ENCODE assay signal across 9 mouse cellular contexts in genomic region chr14:48131576-48131922, GRCm38 (mm10). TPM values are rescaled to one million over a fixed set of nuclear protein-coding genes. Genes with fewer than 3 reads are reported as not detected.
DNase-seq lines count a peak whose midpoint lies in the region; ATAC-seq and TF ChIP-seq lines count a peak whose summit lies in the region.
"Had no signal": no experiment of that assay in that cellular context is flagged by ENCODE, and none has a peak within 500 bp of the region (broad histone marks: within the 10 kb centered on the region; RNA-seq: fewer than 3 reads in every experiment).

No protein-coding gene starts in this region.

- no peak overlapping the region for H3K9ac ChIP-seq in intestine, postnatal 0 days (ENCODE audit: low read depth, low read length)
- H3K9ac ChIP-seq in intestine, embryonic 15.5 days, result no peak overlapping the region
- H3K9ac ChIP-seq in hindbrain, embryonic 15.5 days, result no peak overlapping the region
- H3K9ac ChIP-seq in lung, embryonic 16.5 days (ENCODE audit: low read length), result peak overlapping the region; percentile 25

- no peaks in the 10 kb centered on the region for H3K9me3 ChIP-seq in intestine, postnatal 0 days (ENCODE audit: control insufficient read depth)
- H3K9me3 ChIP-seq in intestine, embryonic 15.5 days, result no peaks in the 10 kb centered on the region
- H3K9me3 ChIP-seq in hindbrain, embryonic 15.5 days, result no peaks in the 10 kb centered on the region
- no peaks in the 10 kb centered on the region for H3K9me3 ChIP-seq in lung, embryonic 16.5 days (ENCODE audit: control insufficient read depth, low read length)
- H3K9me3 ChIP-seq: G1E had no signal

- ATAC-seq in intestine, postnatal 0 days, result 0 out of 2 replicates have a peak, but pooled peaks have one; percentile 25
- ATAC-seq in intestine, embryonic 15.5 days, result no peak
- ATAC-seq in hindbrain, embryonic 15.5 days (ENCODE audit: low FRiP score, low read depth), result no peak
- ATAC-seq in lung, embryonic 16.5 days (ENCODE audit: low read depth), result peak; percentile 62

- no peak overlapping the region for H3K27ac ChIP-seq in intestine, postnatal 0 days (ENCODE audit: low read depth, low read length)
- no peak overlapping the region for H3K27ac ChIP-seq in intestine, embryonic 15.5 days
- H3K27ac ChIP-seq in bone marrow macrophage, adult 2 months (ENCODE audit: insufficient read depth, low read depth, low read length), result peak overlapping the region; percentile 97
- peak overlapping the region; percentile 17 for H3K27ac ChIP-seq in hindbrain, embryonic 15.5 days (replicated peaks)
- peak overlapping the region; percentile 40 for H3K27ac ChIP-seq in lung, embryonic 16.5 days (ENCODE audit: low read length)

- no peaks in the 10 kb centered on the region for H3K36me3 ChIP-seq in intestine, postnatal 0 days (ENCODE audit: control insufficient read depth, insufficient read depth)
- no peaks in the 10 kb centered on the region for H3K36me3 ChIP-seq in intestine, embryonic 15.5 days
- no peaks in the 10 kb centered on the region for H3K36me3 ChIP-seq in hindbrain, embryonic 15.5 days
- no peaks in the 10 kb centered on the region for H3K36me3 ChIP-seq in lung, embryonic 16.5 days (ENCODE audit: control insufficient read depth, insufficient read depth, low read length)
- H3K36me3 ChIP-seq: G1E had no signal

- no peak for TF ChIP-seq POLR2A in bone marrow macrophage, adult 2 months (IDR thresholded peaks at IDR 0.05; ENCODE audit: borderline replicate concordance, low read depth, low read length)

- H3K4me1 ChIP-seq in intestine, postnatal 0 days (replicated peaks; ENCODE audit: control insufficient read depth, insufficient read depth, low read length), result peaks cover 10% of the 10 kb centered on the region
- H3K4me1 ChIP-seq in intestine, embryonic 15.5 days (replicated peaks), result peaks cover 40% of the 10 kb centered on the region
- H3K4me1 ChIP-seq in bone marrow macrophage, adult 2 months (ENCODE audit: control insufficient read depth, insufficient read depth, low read length), result peaks cover 57% of the 10 kb centered on the region
- peaks cover 76% of the 10 kb centered on the region for H3K4me1 ChIP-seq in hindbrain, embryonic 15.5 days (replicated peaks)
- peaks cover 56% of the 10 kb centered on the region for H3K4me1 ChIP-seq in lung, embryonic 16.5 days (replicated peaks; ENCODE audit: control insufficient read depth, insufficient read depth, low read length)

- no peak for TF ChIP-seq CTCF in intestine, postnatal 0 days (IDR thresholded peaks at IDR 0.05; ENCODE audit: low read depth)
- no peak for TF ChIP-seq CTCF in bone marrow macrophage, adult 2 months (IDR thresholded peaks at IDR 0.05; ENCODE audit: low read depth, low read length)

- WGBS in intestine, postnatal 0 days, result 77% methylated on average over 4 of the region's 4 CpGs
- WGBS in intestine, embryonic 15.5 days, result 83% methylated on average over 4 of the region's 4 CpGs
- WGBS in hindbrain, embryonic 15.5 days, result 67% methylated on average over 4 of the region's 4 CpGs
- WGBS in lung, embryonic 16.5 days, result 42% methylated on average over 4 of the region's 4 CpGs

- no peaks in the 10 kb centered on the region for H3K27me3 ChIP-seq in intestine, postnatal 0 days (replicated peaks; ENCODE audit: control insufficient read depth, insufficient read depth, low read length)
- H3K27me3 ChIP-seq in intestine, embryonic 15.5 days (replicated peaks), result no peaks in the 10 kb centered on the region
- H3K27me3 ChIP-seq in hindbrain, embryonic 15.5 days, result no peaks in the 10 kb centered on the region
- no peaks in the 10 kb centered on the region for H3K27me3 ChIP-seq in lung, embryonic 16.5 days (ENCODE audit: control insufficient read depth, insufficient read depth, low read depth, low read length)

- H3K4me3 ChIP-seq in intestine, postnatal 0 days (ENCODE audit: low read depth, low read length), result no peak overlapping the region
- H3K4me3 ChIP-seq in intestine, embryonic 15.5 days (replicated peaks), result no peak overlapping the region
- H3K4me3 ChIP-seq in bone marrow macrophage, adult 2 months (ENCODE audit: insufficient read depth, low read length), result peak overlapping the region; percentile 27
- H3K4me3 ChIP-seq in hindbrain, embryonic 15.5 days, result no peak overlapping the region
- no peak overlapping the region for H3K4me3 ChIP-seq in lung, embryonic 16.5 days (ENCODE audit: low read length)

- H3K4me2 ChIP-seq in intestine, postnatal 0 days (replicated peaks; ENCODE audit: low read depth), result no peak overlapping the region
- no peak overlapping the region for H3K4me2 ChIP-seq in intestine, embryonic 15.5 days (replicated peaks)
- no peak overlapping the region for H3K4me2 ChIP-seq in hindbrain, embryonic 15.5 days
- peak overlapping the region; percentile 13; the same call in 1 of the 2 replicates for H3K4me2 ChIP-seq in lung, embryonic 16.5 days (ENCODE audit: low read depth, low read length)

- DNase-seq in right cerebral cortex, adult 18-20 months, result no peak
- no peak for DNase-seq in spleen, postnatal 10 days (ENCODE audit: low spot score in 2 of 2)
- DNase-seq in cerebellum, adult 8-10 months, result no peak

RNA-seq across cellular contexts. Expression of gene Peli2, which starts 10.9 kb away (rescaled TPM):
- 2.0 and 2.1 TPM in 2 replicates for polyA plus RNA-seq in intestine, postnatal 0 days (2015; fragmentation: Nextera tagmentation; extraction: Ambion mirVana)
- polyA plus RNA-seq in intestine, embryonic 15.5 days (2015; fragmentation: Nextera tagmentation; extraction: Ambion mirVana), result 4.9 and 5.3 TPM in 2 replicates
- polyA plus RNA-seq in bone marrow macrophage, adult 2 months (2012; ENCODE audit: insufficient read depth, insufficient read length, missing spikeins), result 24.3 and 26.3 TPM in 2 replicates
- 8.7 and 10.7 TPM in 2 replicates for polyA plus RNA-seq in hindbrain, embryonic 15.5 days (2015; fragmentation: Nextera tagmentation; extraction: Ambion mirVana)
- 15.3 and 15.8 TPM in 2 replicates for polyA plus RNA-seq in lung, embryonic 16.5 days (2015; fragmentation: Nextera tagmentation; extraction: Ambion mirVana)
- polyA plus RNA-seq: G1E had no signal

Comparison
In these comparisons a context has a peak if more than half of its experiments do, and no peak if none do; other contexts are left out.
1. ATAC-seq: peak in intestine, postnatal 0 days (single experiment) and lung, embryonic 16.5 days (single experiment); none in intestine, embryonic 15.5 days (single experiment) and hindbrain, embryonic 15.5 days (single experiment).
2. H3K27ac ChIP-seq: peak in bone marrow macrophage, adult 2 months (single experiment), hindbrain, embryonic 15.5 days (single experiment) and lung, embryonic 16.5 days (single experiment); none in intestine, postnatal 0 days (single experiment) and intestine, embryonic 15.5 days (single experiment).